Mouse (Mus musculus) megakaryocyte-erythroid progenitor cell, adult 5-6 weeks (primary cell): ENCODE results near the gene Bbs9. TPM values are rescaled to one million over a fixed set of nuclear protein-coding genes. Genes with fewer than 3 reads are reported as not detected.

Source experiments
- ATAC-seq: replicated peaks from 2 replicates; pipeline ENCODE4 v1.8.0; 2016; ENCODE audit warnings: mild to moderate bottlenecking, inconsistent platforms; ENCODE audit not compliant: severe bottlenecking, poor library complexity, low FRiP score, low TSS enrichment
- total RNA-seq, 2 experiments: library from RNA; stranded (forward) in 1 of 2; stranded (reverse) in 1 of 2; fragments of 200-1000, 215-1000 nt in 1 of 2; fragments of >200 nt in 1 of 2; fragmentation: Nextera tagmentation in 1 of 2; gene quantifications; 2 replicates each; pipeline ENCODE4 v1.2.3; 2014 to 2017

Bbs9 gene
- total RNA-seq, 2 experiments from 2014 or later, result 20.2 to 25.8 TPM

GRCm38 (mm10) chr9:22593032-22593431 is 117.5 kb downstream of the Bbs9 start:
- ATAC-seq, result no peak

- no peak for ATAC-seq
Measured at GRCm38 (mm10) chr9:22596650-22597049, 121.1 kb downstream of the Bbs9 start.

GRCm38 (mm10) chr9:22613271-22613824 is 137.8 kb downstream of the Bbs9 start:
- ATAC-seq, result no peak

- ATAC-seq, result no peak
Measured at GRCm38 (mm10) chr9:22619245-22619644, 143.7 kb downstream of the Bbs9 start.

GRCm38 (mm10) chr9:22624966-22625365 is 149.5 kb downstream of the Bbs9 start:
- peak; percentile 84; the same call in 1 of the 2 replicates for ATAC-seq

GRCm38 (mm10) chr9:22626014-22626413 is 150.5 kb downstream of the Bbs9 start:
- ATAC-seq, result no peak

GRCm38 (mm10) chr9:22627912-22628311 is 152.4 kb downstream of the Bbs9 start:
- no peak for ATAC-seq

GRCm38 (mm10) chr9:22632800-22633485 is 157.4 kb downstream of the Bbs9 start:
- ATAC-seq, result 0 out of 2 replicates have a peak, but pooled peaks have one; percentile 22

GRCm38 (mm10) chr9:22638502-22638901 is 163.0 kb downstream of the Bbs9 start:
- no peak for ATAC-seq

GRCm38 (mm10) chr9:22640683-22641431 is 165.3 kb downstream of the Bbs9 start:
- ATAC-seq, result no peak

- ATAC-seq, result no peak
Measured at GRCm38 (mm10) chr9:22645844-22646390, 170.4 kb downstream of the Bbs9 start.

- ATAC-seq, result 0 out of 2 replicates have a peak, but pooled peaks have one; percentile 30
Measured at GRCm38 (mm10) chr9:22646461-22646860, 170.9 kb downstream of the Bbs9 start.

- ATAC-seq, result no peak
Measured at GRCm38 (mm10) chr9:22648163-22648562, 172.6 kb downstream of the Bbs9 start.

- ATAC-seq, result peak; percentile 18; the same call in 1 of the 2 replicates
Measured at GRCm38 (mm10) chr9:22649606-22650005, 174.1 kb downstream of the Bbs9 start.

GRCm38 (mm10) chr9:22650781-22651180 is 175.3 kb downstream of the Bbs9 start:
- no peak for ATAC-seq

- no peak for ATAC-seq
Measured at GRCm38 (mm10) chr9:22651619-22652018, 176.1 kb downstream of the Bbs9 start.

GRCm38 (mm10) chr9:22654726-22655393 is 179.3 kb downstream of the Bbs9 start:
- ATAC-seq, result no peak

GRCm38 (mm10) chr9:22657216-22657615 is 181.7 kb downstream of the Bbs9 start:
- no peak for ATAC-seq

GRCm38 (mm10) chr9:22665155-22665554 is 189.6 kb downstream of the Bbs9 start:
- ATAC-seq, result no peak

GRCm38 (mm10) chr9:22672937-22673336 is 197.4 kb downstream of the Bbs9 start:
- no peak; the same call in 1 of the 2 replicates for ATAC-seq
